Mouse (Mus musculus) olfactory bulb, adult 2 months (tissue): Measurements from ENCODE around the gene Scai.
"Not testable (repeated sequence)": the region's sequence is repeated elsewhere in the genome, so short reads cannot be mapped to it uniquely, and the experiment has no call there.

Experiments used
- CTCF ChIP-seq: fragments of 200-500 bp; IDR thresholded peaks from 2 replicates; pipeline ENCODE4 v1.5.1; 2012; ENCODE audit warnings: low read depth, mild to moderate bottlenecking, low read length, moderate library complexity; ENCODE audit not compliant: insufficient read depth
- POLR2A ChIP-seq: fragments of 200-500 bp; IDR thresholded peaks from 2 replicates; pipeline ENCODE4 v1.6.1; 2012; ENCODE audit warnings: mild to moderate bottlenecking, low read depth, low read length, moderate library complexity; ENCODE audit not compliant: insufficient read depth

DNA sequence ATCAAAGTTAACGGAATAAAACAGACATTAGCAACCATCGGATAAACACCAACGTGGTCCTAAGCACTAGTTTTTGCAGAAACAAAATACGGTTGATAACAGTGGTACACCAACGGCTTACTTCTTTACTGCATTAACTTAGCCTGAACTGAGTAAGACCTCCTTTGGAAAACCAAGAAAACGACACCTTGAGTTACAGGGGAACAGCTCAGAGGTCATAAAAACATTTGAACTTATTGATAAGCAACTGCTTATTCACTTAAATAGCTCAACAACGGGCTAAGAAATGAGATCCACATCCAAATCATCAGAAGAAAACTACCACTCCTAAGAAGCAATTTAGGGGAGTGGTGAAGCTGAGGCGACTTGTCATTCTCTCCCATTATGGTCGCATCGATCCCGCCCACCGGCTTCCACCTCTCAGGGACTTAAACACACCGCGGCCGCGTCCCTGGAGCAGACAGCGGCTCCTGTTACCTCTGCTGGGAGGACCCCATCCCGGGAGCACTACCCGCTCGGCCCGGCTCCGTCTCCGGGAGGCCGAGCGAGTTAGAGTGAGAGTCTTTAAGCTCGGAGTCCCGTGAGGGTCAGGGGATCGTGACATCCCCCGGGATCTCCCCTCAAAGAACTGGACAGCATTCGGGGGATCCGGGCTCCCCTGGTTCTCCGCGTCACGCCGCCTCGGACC is 34.9 kb upstream of the Scai start:
- not testable (repeated sequence) for TF ChIP-seq CTCF, POLR2A
